Mouse (Mus musculus) hindbrain, embryonic 13.5 days (tissue): Measurements from ENCODE around the gene Mindy1. TPM values are rescaled to one million over a fixed set of nuclear protein-coding genes. Genes with fewer than 3 reads are reported as not detected.
A peak's percentile ranks its signal among the peaks of the same experiment; 100 is the strongest.

ENCODE experiments used
- ATAC-seq: fragments of 200-750 bp; cut with Nextera tagmentation; 2 replicates; pipeline ENCODE4 v1.8.0; 2017; ENCODE audit warnings: moderate TSS enrichment; ENCODE audit not compliant: low FRiP score
- H3K27ac ChIP-seq: fragments of 300-500 bp; sonication (generic); 2 replicates; pipeline ENCODE4 v1.5.1; 2015; ENCODE audit warnings: inconsistent platforms, mild to moderate bottlenecking, moderate library complexity
- H3K27me3 ChIP-seq: fragments of 300-500 bp; sonication (generic); 2 replicates; pipeline ENCODE4 v1.6.1; 2015; ENCODE audit warnings: mild to moderate bottlenecking, inconsistent platforms
- H3K36me3 ChIP-seq: fragments of 300-500 bp; sonication (generic); 2 replicates; pipeline ENCODE4 v1.6.1; 2015; ENCODE audit warnings: mild to moderate bottlenecking, inconsistent platforms
- H3K4me1 ChIP-seq: fragments of 300-500 bp; sonication (generic); replicated peaks from 2 replicates; pipeline ENCODE4 v1.6.1; 2015; ENCODE audit warnings: inconsistent platforms
- H3K4me2 ChIP-seq: fragments of 300-500 bp; sonication (generic); 2 replicates; pipeline ENCODE4 v1.6.1; 2015; ENCODE audit warnings: inconsistent platforms, mild to moderate bottlenecking, moderate library complexity
- H3K4me3 ChIP-seq: fragments of 300-500 bp; sonication (generic); 2 replicates; pipeline ENCODE4 v1.5.1; 2015; ENCODE audit warnings: mild to moderate bottlenecking, inconsistent platforms
- H3K9ac ChIP-seq: fragments of 300-500 bp; sonication (generic); 2 replicates; pipeline ENCODE4 v1.6.1; 2015; ENCODE audit warnings: mild to moderate bottlenecking, inconsistent platforms
- H3K9me3 ChIP-seq: fragments of 300-500 bp; sonication (generic); 2 replicates; pipeline ENCODE4 v1.6.1; 2016; ENCODE audit warnings: inconsistent platforms
- WGBS: fragments of 180-500 bp; shearing (Covaris S2); methylation state at CpG from one replicate; pipeline ENCODE4 v1.1.7; 2015; 5-methylcytosine and 5-hydroxymethylcytosine counted together
- polyA plus RNA-seq: library from polyadenylated mRNA; unstranded; fragments of >200 nt; fragmentation: Nextera tagmentation; extraction: Ambion mirVana; gene quantifications from 2 replicates; pipeline ENCODE4 v1.2.1, GENCODE M21; 2015

Gene Mindy1
- polyA plus RNA-seq, 1 experiment from 2014 or later = 42.2 TPM

- no peaks in the 10 kb centered on the region for H3K9me3 ChIP-seq
- WGBS = 92% methylated on average over 4 of the region's 4 CpGs
- no peak overlapping the region for H3K4me3 ChIP-seq
- ATAC-seq = no peak
- no peaks in the 10 kb centered on the region for H3K27me3 ChIP-seq
- no peak overlapping the region for H3K27ac ChIP-seq
- H3K4me2 ChIP-seq = no peak overlapping the region
- H3K36me3 ChIP-seq = peaks cover 11% of the 10 kb centered on the region
- no peak overlapping the region for H3K9ac ChIP-seq
- H3K4me1 ChIP-seq = no peaks in the 10 kb centered on the region
These were observed 6.7 kb upstream of the Mindy1 start for GRCm38 (mm10) chr3:95274453-95274852.

GRCm38 (mm10) chr3:95275161-95275560 lies 6.0 kb upstream of the Mindy1 start:
- no peak overlapping the region for H3K9ac ChIP-seq
- H3K4me3 ChIP-seq = no peak overlapping the region
- H3K27me3 ChIP-seq = no peaks in the 10 kb centered on the region
- 86% methylated on average over 6 of the region's 6 CpGs for WGBS
- H3K9me3 ChIP-seq = no peaks in the 10 kb centered on the region
- H3K36me3 ChIP-seq = peaks cover 7% of the 10 kb centered on the region; the same call in 1 of the 2 replicates
- ATAC-seq = no peak
- 0 out of 2 replicates have a peak, but pooled peaks cover 5% of the 10 kb centered on the region for H3K4me1 ChIP-seq
- no peak overlapping the region for H3K4me2 ChIP-seq
- no peak overlapping the region for H3K27ac ChIP-seq

GRCm38 (mm10) chr3:95276428-95276934 lies 4.7 kb upstream of the Mindy1 start:
- Histone ChIP-seq H3K4me3 (no peak overlapping the region), H3K27ac (no peak overlapping the region), H3K9me3 (no peaks in the 10 kb centered on the region), H3K27me3 (no peaks in the 10 kb centered on the region), H3K9ac (no peak overlapping the region), H3K36me3 (peaks cover 7% of the 10 kb centered on the region; the same call in 1 of the 2 replicates), H3K4me2 (no peak overlapping the region), H3K4me1 (peaks cover 13% of the 10 kb centered on the region)
- no peak for ATAC-seq
- 74% methylated on average over 5 of the region's 5 CpGs for WGBS

GRCm38 (mm10) chr3:95277149-95277551 lies 4.0 kb upstream of the Mindy1 start:
- no peaks in the 10 kb centered on the region for H3K9me3 ChIP-seq
- no peak for ATAC-seq
- no peak overlapping the region for H3K4me3 ChIP-seq
- no peaks in the 10 kb centered on the region for H3K27me3 ChIP-seq
- no peak overlapping the region for H3K27ac ChIP-seq
- no peak overlapping the region for H3K4me2 ChIP-seq
- H3K36me3 ChIP-seq = peaks cover 7% of the 10 kb centered on the region; the same call in 1 of the 2 replicates
- no peak overlapping the region for H3K9ac ChIP-seq
- WGBS = 84% methylated on average over 1 of the region's 1 CpGs
- peaks cover 13% of the 10 kb centered on the region for H3K4me1 ChIP-seq

- Histone ChIP-seq H3K27me3 (no peaks in the 10 kb centered on the region), H3K36me3 (peaks cover 7% of the 10 kb centered on the region; the same call in 1 of the 2 replicates), H3K4me2 (peak overlapping the region; percentile 85), H3K9me3 (no peaks in the 10 kb centered on the region), H3K4me1 (peaks cover 36% of the 10 kb centered on the region), H3K27ac (peak overlapping the region; percentile 95), H3K9ac (peak overlapping the region; percentile 89), H3K4me3 (peak overlapping the region; percentile 73)
- WGBS = 22% methylated on average over 8 of the region's 8 CpGs
- ATAC-seq = no peak
These were observed 398 bp upstream of the Mindy1 start for GRCm38 (mm10) chr3:95280747-95281146.

GRCm38 (mm10) chr3:95282381-95282864 lies 1.3 kb downstream of the Mindy1 start:
- H3K4me1 ChIP-seq = peaks cover 39% of the 10 kb centered on the region
- 0 out of 2 replicates have a peak, but pooled peaks have one; percentile 4 for ATAC-seq

GRCm38 (mm10) chr3:95282865-95283588 lies 1.9 kb downstream of the Mindy1 start:
- under 1% methylated on average over 51 of the region's 51 CpGs for WGBS
- no peaks in the 10 kb centered on the region for H3K27me3 ChIP-seq
- H3K4me1 ChIP-seq = peaks cover 39% of the 10 kb centered on the region
- peak; percentile 65 for ATAC-seq
- peak overlapping the region; percentile 95 for H3K27ac ChIP-seq
- no peaks in the 10 kb centered on the region for H3K9me3 ChIP-seq
- peaks cover 10% of the 10 kb centered on the region for H3K36me3 ChIP-seq
- peak overlapping the region; percentile 73 for H3K4me3 ChIP-seq
- peak overlapping the region; percentile 89 for H3K9ac ChIP-seq
- peak overlapping the region; percentile 85 for H3K4me2 ChIP-seq

More at GRCm38 (mm10) chr3:95282381-95282864, 1.3 kb downstream of the Mindy1 start:
- Histone ChIP-seq H3K27me3 (no peaks in the 10 kb centered on the region), H3K4me2 (peak overlapping the region; percentile 85), H3K9ac (peak overlapping the region; percentile 89), H3K4me3 (peak overlapping the region; percentile 73), H3K27ac (peak overlapping the region; percentile 95), H3K9me3 (no peaks in the 10 kb centered on the region), H3K36me3 (peaks cover 7% of the 10 kb centered on the region)
- WGBS = under 1% methylated on average over 11 of the region's 11 CpGs

- Histone ChIP-seq H3K36me3 (peaks cover 12% of the 10 kb centered on the region), H3K9ac (peak overlapping the region; percentile 89), H3K27ac (peak overlapping the region; percentile 95), H3K27me3 (no peaks in the 10 kb centered on the region), H3K4me2 (peak overlapping the region; percentile 85), H3K4me3 (peak overlapping the region; percentile 73), H3K9me3 (no peaks in the 10 kb centered on the region), H3K4me1 (peaks cover 39% of the 10 kb centered on the region)
- no peak for ATAC-seq
- WGBS = 3% methylated on average over 7 of the region's 7 CpGs
These were observed 2.4 kb downstream of the Mindy1 start for GRCm38 (mm10) chr3:95283589-95283941.

- Histone ChIP-seq H3K36me3 (peaks cover 15% of the 10 kb centered on the region), H3K4me3 (peak overlapping the region; percentile 73), H3K9ac (peak overlapping the region; percentile 89), H3K4me1 (peaks cover 39% of the 10 kb centered on the region), H3K4me2 (peak overlapping the region; percentile 85), H3K27ac (peak overlapping the region; percentile 95), H3K27me3 (no peaks in the 10 kb centered on the region), H3K9me3 (no peaks in the 10 kb centered on the region)
- WGBS = 20% methylated on average over 1 of the region's 1 CpGs
- no peak for ATAC-seq
These were observed 2.9 kb downstream of the Mindy1 start for GRCm38 (mm10) chr3:95284062-95284461.

GRCm38 (mm10) chr3:95284501-95285281 lies 3.5 kb downstream of the Mindy1 start:
- 91% methylated on average over 12 of the region's 12 CpGs for WGBS
- ATAC-seq = no peak

GRCm38 (mm10) chr3:95285390-95285789 lies 4.2 kb downstream of the Mindy1 start:
- no peak for ATAC-seq
- Histone ChIP-seq H3K9me3 (no peaks in the 10 kb centered on the region), H3K4me2 (no peak overlapping the region), H3K27ac (no peak overlapping the region), H3K4me1 (peaks cover 33% of the 10 kb centered on the region), H3K27me3 (no peaks in the 10 kb centered on the region), H3K9ac (0 out of 2 replicates have a peak overlapping the region, but pooled peaks have one; percentile 13), H3K36me3 (peaks cover 27% of the 10 kb centered on the region), H3K4me3 (no peak overlapping the region)
- whole genome bisulfite sequencing = 96% methylated on average over 5 of the region's 5 CpGs

More at GRCm38 (mm10) chr3:95284501-95285281, 3.5 kb downstream of the Mindy1 start:
- H3K4me3 ChIP-seq = peak overlapping the region; percentile 73
- no peaks in the 10 kb centered on the region for H3K9me3 ChIP-seq
- peaks cover 37% of the 10 kb centered on the region for H3K4me1 ChIP-seq
- H3K36me3 ChIP-seq = peaks cover 20% of the 10 kb centered on the region
- H3K4me2 ChIP-seq = peak overlapping the region; percentile 85
- H3K27me3 ChIP-seq = no peaks in the 10 kb centered on the region
- H3K9ac ChIP-seq = peak overlapping the region; percentile 89; the same call in 1 of the 2 replicates
- no peak overlapping the region for H3K27ac ChIP-seq

GRCm38 (mm10) chr3:95286011-95286410 lies 4.9 kb downstream of the Mindy1 start:
- H3K4me2 ChIP-seq = no peak overlapping the region
- peaks cover 33% of the 10 kb centered on the region for H3K36me3 ChIP-seq
- H3K4me3 ChIP-seq = no peak overlapping the region
- no peak overlapping the region for H3K9ac ChIP-seq
- no peak overlapping the region for H3K27ac ChIP-seq
- ATAC-seq = no peak
- peaks cover 27% of the 10 kb centered on the region for H3K4me1 ChIP-seq
- WGBS = 76% methylated on average over 5 of the region's 5 CpGs
- H3K27me3 ChIP-seq = no peaks in the 10 kb centered on the region
- H3K9me3 ChIP-seq = no peaks in the 10 kb centered on the region
